9 mouse cellular contexts compared by ENCODE assay signal in genomic region chr3:122466100-122466730, GRCm38 (mm10).
DNase-seq lines count a peak whose midpoint lies in the region; ATAC-seq and TF ChIP-seq lines count a peak whose summit lies in the region.
"Had no signal": no experiment of that assay in that cellular context is flagged by ENCODE, and none has a peak within 500 bp of the region (broad histone marks: within the 10 kb centered on the region; RNA-seq: fewer than 3 reads in every experiment).

No protein-coding gene starts in this region.

- no peak for ATAC-seq in intestine, postnatal 0 days

- H3K79me2 ChIP-seq in MEL (ENCODE audit: control insufficient read depth, insufficient read depth, low read length, poor library complexity) = no peaks in the 10 kb centered on the region

- H3K4me2 ChIP-seq in intestine, postnatal 0 days (replicated peaks; ENCODE audit: low read depth) = no peak overlapping the region
- H3K4me2 ChIP-seq: embryonic facial prominence, embryonic 12.5 days had no signal

- H3K36me3 ChIP-seq in MEL (ENCODE audit: control insufficient read depth in 1 of 2, insufficient read depth in 2 of 2, low read length in 2 of 2) = no peaks in the 10 kb centered on the region
- no peaks in the 10 kb centered on the region; the same call in 1 of the 2 replicates for H3K36me3 ChIP-seq in intestine, postnatal 0 days (ENCODE audit: control insufficient read depth, insufficient read depth)
- H3K36me3 ChIP-seq: embryonic facial prominence, embryonic 12.5 days had no signal

- H3K4me1 ChIP-seq in MEL (ENCODE audit: control insufficient read depth in 1 of 2, insufficient read depth in 2 of 2, low read length in 2 of 2) = no peaks in the 10 kb centered on the region
- H3K4me1 ChIP-seq in intestine, postnatal 0 days (replicated peaks; ENCODE audit: control insufficient read depth, insufficient read depth, low read length) = peaks cover 4% of the 10 kb centered on the region; the same call in 1 of the 2 replicates

- H3K27ac ChIP-seq in MEL (ENCODE audit: control insufficient read depth, low read depth, low read length) = no peak overlapping the region
- H3K27ac ChIP-seq in intestine, postnatal 0 days (ENCODE audit: low read depth, low read length) = no peak overlapping the region
- H3K27ac ChIP-seq: embryonic facial prominence, embryonic 12.5 days had no signal

- DNase-seq in heart, adult 18-20 months = peak; percentile 48 to 73
- DNase-seq in heart, postnatal 25 days (ENCODE audit: low spot score) = no peak
- peak; percentile 89 for DNase-seq in 3T3-L1 (ENCODE audit: low read depth, low spot score)
- DNase-seq in MEL (ENCODE audit: low read depth, low spot score) = peak; percentile 53
- peak; percentile 78 to 79 for DNase-seq in cerebellum, postnatal 14 days
- peak; percentile 71 for DNase-seq in lung, postnatal 14 days
- DNase-seq in thymus, postnatal 25 days = peak; percentile 21

- no peak for TF ChIP-seq POLR2A in MEL (IDR thresholded peaks at IDR 0.05; ENCODE audit: control insufficient read depth in 1 of 2, insufficient read depth in 1 of 2, low read depth in 1 of 2, low read length in 2 of 2, poor library complexity in 1 of 2)

- intact Hi-C loops in heart, postnatal 25 days (cut with DNase I) = loop anchor here (1.0 to 10.0 kb wide), 4 partner anchors 154 to 581 kb away; no protein-coding TSS in a partner anchor

- no peaks in the 10 kb centered on the region for H3K9me3 ChIP-seq in MEL (replicated peaks; ENCODE audit: insufficient read depth, low read length)
- H3K9me3 ChIP-seq in intestine, postnatal 0 days (ENCODE audit: control insufficient read depth) = no peaks in the 10 kb centered on the region
- H3K9me3 ChIP-seq: embryonic facial prominence, embryonic 12.5 days had no signal

- WGBS in intestine, postnatal 0 days = 39% methylated on average over 9 of the region's 9 CpGs

- TF ChIP-seq CTCF in MEL (IDR thresholded peaks at IDR 0.05 in 2 of 3, conservative IDR thresholded peaks at IDR 0.05 in 1 of 3; ENCODE audit: control insufficient read depth in 1 of 3, insufficient read depth in 1 of 3, low read depth in 2 of 3, low read length in 3 of 3, poor library complexity in 1 of 3, severe bottlenecking in 1 of 3) = peak; percentile 55 to 85 (median 64)
- TF ChIP-seq CTCF in intestine, postnatal 0 days (IDR thresholded peaks at IDR 0.05; ENCODE audit: low read depth) = peak; percentile 90

- peak; percentile 87 for TF ChIP-seq RAD21 in MEL (IDR thresholded peaks at IDR 0.05; ENCODE audit: low read depth, low read length)

- H3K4me3 ChIP-seq in MEL (ENCODE audit: control insufficient read depth in 1 of 2, insufficient read depth in 1 of 2, low read depth in 2 of 2, low read length in 2 of 2) = no peak overlapping the region
- H3K4me3 ChIP-seq in intestine, postnatal 0 days (ENCODE audit: low read depth, low read length) = no peak overlapping the region
- H3K4me3 ChIP-seq: embryonic facial prominence, embryonic 12.5 days had no signal

- no peak for TF ChIP-seq EP300 in MEL (IDR thresholded peaks at IDR 0.05; ENCODE audit: low read depth in 1 of 2, low read length in 2 of 2)

- no peak overlapping the region for H3K9ac ChIP-seq in MEL (ENCODE audit: control insufficient read depth, low read depth, low read length, poor library complexity, severe bottlenecking)
- no peak overlapping the region for H3K9ac ChIP-seq in intestine, postnatal 0 days (ENCODE audit: low read depth, low read length)
- H3K9ac ChIP-seq: embryonic facial prominence, embryonic 12.5 days had no signal

- H3K27me3 ChIP-seq in MEL (ENCODE audit: control insufficient read depth in 1 of 2, insufficient read depth in 2 of 2, low read length in 2 of 2) = no peaks in the 10 kb centered on the region; a peak in 1 of 4 replicates
- H3K27me3 ChIP-seq in intestine, postnatal 0 days (replicated peaks; ENCODE audit: control insufficient read depth, insufficient read depth, low read length) = no peaks in the 10 kb centered on the region

TF ChIP-seq in MEL, 35 proteins besides CTCF, POLR2A, EP300 and RAD21:
- peak; percentile 84 for TF ChIP-seq SMC3 (IDR thresholded peaks at IDR 0.05; ENCODE audit: low read depth, low read length)
- peak; percentile 81 for TF ChIP-seq ZC3H11A (IDR thresholded peaks at IDR 0.05; ENCODE audit: low read depth, low read length)
- TF ChIP-seq USF1 (IDR thresholded peaks at IDR 0.05; ENCODE audit: low read depth, low read length) = no peak
